Mouse (Mus musculus) forebrain, postnatal 0 days (tissue): Measurements from ENCODE around the gene Lrrc49. TPM values are rescaled to one million over a fixed set of nuclear protein-coding genes. Genes with fewer than 3 reads are reported as not detected.
A peak's percentile ranks its signal among the peaks of the same experiment; 100 is the strongest.

Experiments
- ATAC-seq: fragments of 200-750 bp; cut with Nextera tagmentation; 2 replicates; pipeline ENCODE4 v1.8.0; 2017; ENCODE audit warnings: mild to moderate bottlenecking, moderate library complexity
- DNase-seq: peaks from one replicate; pipeline ENCODE4 v3.0.0-alpha.2; 2015
- H3K27ac ChIP-seq: fragments of 300-500 bp; sonication (generic); 2 replicates; pipeline ENCODE4 v1.5.1; 2014; ENCODE audit warnings: low read depth, mild to moderate bottlenecking, antibody characterized with exemption, low read length, moderate library complexity, mixed read lengths
- H3K27me3 ChIP-seq: fragments of 300-500 bp; sonication (generic); 2 replicates; pipeline ENCODE4 v1.6.1; 2014; ENCODE audit warnings: mild to moderate bottlenecking, low read length, mixed read lengths; ENCODE audit not compliant: insufficient read depth
- H3K36me3 ChIP-seq: fragments of 300-500 bp; sonication (generic); 2 replicates; pipeline ENCODE4 v1.6.1; 2014; ENCODE audit warnings: mild to moderate bottlenecking, moderate library complexity; ENCODE audit not compliant: insufficient read depth
- H3K4me1 ChIP-seq: fragments of 300-500 bp; sonication (generic); 2 replicates; pipeline ENCODE4 v1.6.1; 2014; ENCODE audit warnings: antibody characterized with exemption; ENCODE audit not compliant: insufficient read depth
- H3K4me2 ChIP-seq: fragments of 300-500 bp; sonication (generic); 2 replicates; pipeline ENCODE4 v1.6.1; 2014; ENCODE audit warnings: low read depth, mild to moderate bottlenecking, moderate library complexity
- H3K4me3 ChIP-seq: fragments of 300-500 bp; sonication (generic); 2 replicates; pipeline ENCODE4 v1.5.1; 2014; ENCODE audit warnings: low read depth, low read length, mixed read lengths
- H3K9ac ChIP-seq: fragments of 300-500 bp; sonication (generic); 2 replicates; pipeline ENCODE4 v1.6.1; 2014; ENCODE audit warnings: mild to moderate bottlenecking
- H3K9me3 ChIP-seq: fragments of 300-500 bp; sonication (generic); 2 replicates; pipeline ENCODE4 v1.6.1; 2016; ENCODE audit warnings: low read length
- CTCF ChIP-seq: sonication (generic); IDR thresholded peaks from 2 replicates; pipeline ENCODE4 v1.5.1; 2016; ENCODE audit warnings: antibody characterized with exemption, control low read depth, low read depth
- WGBS: fragments of 180-500 bp; shearing (Covaris S2); extraction: QIAGEN DNeasy Blood & Tissue Kit; methylation state at CpG from one replicate; pipeline ENCODE4 v1.1.7; 2014; 5-methylcytosine and 5-hydroxymethylcytosine counted together
- polyA plus RNA-seq: library from polyadenylated mRNA; unstranded; fragments of >200 nt; fragmentation: Nextera tagmentation; extraction: Ambion mirVana; gene quantifications from 2 replicates; pipeline ENCODE4 v1.2.1, GENCODE M21; 2015
- total RNA-seq: library from RNA; depleted of rRNA; stranded (reverse); fragments of >200 nt; gene quantifications from 2 replicates; pipeline ENCODE4 v1.2.3, GENCODE M21; 2014

The Lrrc49 gene
- total and polyA plus RNA-seq, 2 experiments from 2014 or later: 69.6 to 85.6 TPM

DNA sequence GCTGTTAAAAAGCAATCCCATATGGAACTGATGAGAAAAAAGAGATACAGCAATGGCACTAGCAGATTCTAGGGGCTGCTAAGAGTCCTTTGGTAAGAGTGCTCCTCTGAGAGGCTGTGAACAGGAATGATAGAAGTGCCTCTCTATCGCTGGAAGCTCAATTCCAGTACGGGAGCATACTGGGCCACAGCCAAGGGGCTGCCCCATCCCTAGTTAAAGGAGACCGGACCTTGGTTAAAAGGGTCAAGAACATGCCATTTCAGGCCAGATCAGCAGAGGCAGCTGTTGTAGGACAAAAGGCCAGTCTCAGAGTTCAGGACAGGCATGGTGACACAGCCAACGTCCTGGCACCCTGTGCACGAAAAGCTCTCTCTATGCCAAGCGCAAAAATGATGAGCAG is 26.2 kb upstream of the Lrrc49 start:
- Histone ChIP-seq H3K9me3 (no peaks in the 10 kb centered on the region), H3K27me3 (no peaks in the 10 kb centered on the region), H3K4me2 (peak overlapping the region; percentile 92), H3K9ac (peak overlapping the region; percentile 94), H3K36me3 (no peaks in the 10 kb centered on the region), H3K27ac (no peak overlapping the region), H3K4me3 (peak overlapping the region; percentile 59; the same call in 1 of the 2 replicates), H3K4me1 (peaks cover 12% of the 10 kb centered on the region; the same call in 1 of the 2 replicates)
- ATAC-seq: no peak
- 69% methylated on average over 6 of the region's 6 CpGs for WGBS
- DNase-seq: no peak
- no peak for TF ChIP-seq CTCF

DNA sequence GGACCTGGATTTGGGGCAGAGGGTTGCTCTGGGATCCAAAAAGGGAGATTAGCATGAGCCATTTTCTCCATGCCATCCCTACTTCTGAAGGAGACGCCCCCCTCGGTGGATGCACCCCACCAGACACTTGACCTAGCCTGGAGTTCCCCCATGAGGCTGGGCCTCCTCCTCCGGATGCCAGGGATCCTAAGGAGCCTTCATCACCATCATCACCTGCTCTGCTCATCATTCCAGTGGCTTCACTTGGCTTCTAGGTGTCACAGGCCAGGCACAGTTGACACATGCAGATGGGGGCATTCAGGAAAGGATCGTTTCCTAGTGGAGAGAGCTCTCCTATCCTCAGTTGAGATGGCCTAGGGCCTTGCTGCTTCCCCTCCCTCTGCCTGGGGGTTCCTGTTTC is 25.7 kb upstream of the Lrrc49 start:
- H3K4me1 ChIP-seq: peaks cover 12% of the 10 kb centered on the region; the same call in 1 of the 2 replicates
- no peaks in the 10 kb centered on the region for H3K36me3 ChIP-seq
- DNase-seq (no peak), ATAC-seq (no peak)
- H3K4me2 ChIP-seq: peak overlapping the region; percentile 92
- no peaks in the 10 kb centered on the region for H3K9me3 ChIP-seq
- H3K9ac ChIP-seq: peak overlapping the region; percentile 94
- WGBS: 50% methylated on average over 4 of the region's 4 CpGs
- peak overlapping the region; percentile 59 for H3K4me3 ChIP-seq
- TF ChIP-seq CTCF: no peak
- peak overlapping the region; percentile 73 for H3K27ac ChIP-seq
- H3K27me3 ChIP-seq: no peaks in the 10 kb centered on the region

DNA sequence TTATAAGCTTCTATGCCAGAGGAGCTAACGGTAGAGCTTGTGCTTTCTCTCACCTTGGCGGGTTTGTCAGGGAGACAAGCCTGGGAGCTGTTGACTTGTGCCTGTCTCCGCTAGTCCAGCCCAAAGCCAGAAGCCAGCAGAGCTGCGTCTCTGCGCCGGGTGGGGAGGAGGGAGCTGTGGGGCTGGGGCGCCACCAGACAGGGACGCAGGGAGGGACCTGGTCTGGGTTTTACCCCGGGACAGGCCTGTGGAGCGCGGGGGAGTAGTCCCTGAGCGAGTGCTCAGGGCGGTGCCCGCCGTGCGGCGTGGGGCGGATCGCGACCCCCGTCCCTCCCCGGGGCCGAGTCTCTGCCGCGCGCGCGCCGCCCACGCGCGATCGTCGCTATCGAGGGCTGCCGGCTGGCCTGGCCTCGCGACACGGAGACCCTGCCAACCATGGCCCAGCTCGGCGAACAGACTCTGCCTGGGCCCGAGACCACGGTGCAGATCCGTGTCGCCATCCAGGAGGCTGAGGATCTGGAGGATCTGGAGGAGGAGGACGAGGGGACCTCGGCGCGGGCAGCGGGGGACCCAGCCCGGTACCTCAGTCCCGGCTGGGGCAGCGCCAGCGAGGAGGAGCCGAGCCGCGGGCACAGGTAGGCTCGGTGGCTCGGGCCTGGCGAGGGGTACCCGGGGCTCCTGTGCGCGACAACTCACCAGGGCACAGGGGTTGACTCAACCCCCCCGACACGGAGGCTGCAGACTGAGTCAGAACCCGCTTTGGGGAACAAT is 25.0 kb upstream of the Lrrc49 start, which contains the start of gene Larp6:
Gene Larp6, plus strand, starts transcription at position 219 of the 771 bp plus-strand sequence.
- Histone ChIP-seq H3K27me3 (no peaks in the 10 kb centered on the region), H3K4me1 (peaks cover 12% of the 10 kb centered on the region; the same call in 1 of the 2 replicates), H3K27ac (peak within 1 kb of the TSS; percentile 73), H3K9ac (peak within 1 kb of the TSS; percentile 94), H3K9me3 (no peaks in the 10 kb centered on the region), H3K36me3 (no peaks in the 10 kb centered on the region), H3K4me3 (peak within 1 kb of the TSS; percentile 59), H3K4me2 (peak within 1 kb of the TSS; percentile 92)
- TF ChIP-seq CTCF: no peak
- ATAC-seq: peak; percentile 83
- DNase-seq: peak; percentile 58
- 2% methylated on average over 65 of the region's 66 CpGs for WGBS

DNA sequence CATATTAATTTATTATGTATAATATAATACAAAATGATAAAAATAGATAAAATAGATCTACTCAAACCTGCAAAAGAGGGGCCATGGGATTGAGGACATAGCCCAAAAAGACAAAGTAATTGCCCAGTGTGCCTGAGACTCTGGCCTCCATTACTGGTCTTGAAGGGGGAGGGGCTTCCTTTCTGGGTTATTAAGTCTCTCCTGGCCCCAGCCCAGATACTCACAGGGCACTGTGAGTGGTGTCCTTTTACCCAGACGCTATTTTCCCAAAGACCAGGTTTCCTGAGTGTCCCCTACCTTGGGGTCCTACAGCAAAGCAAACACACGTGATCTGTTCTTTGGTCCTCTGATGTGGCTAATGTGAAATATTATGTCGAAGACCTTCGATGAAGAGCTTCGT is 24.1 kb upstream of the Lrrc49 start:
- 80% methylated on average over 5 of the region's 5 CpGs for WGBS
- peaks cover 12% of the 10 kb centered on the region; the same call in 1 of the 2 replicates for H3K4me1 ChIP-seq
- no peak overlapping the region for H3K27ac ChIP-seq
- ATAC-seq (no peak), DNase-seq (no peak)
- no peak for TF ChIP-seq CTCF
- no peak overlapping the region for H3K4me3 ChIP-seq
- H3K9ac ChIP-seq: no peak overlapping the region
- H3K4me2 ChIP-seq: peak overlapping the region; percentile 92; the same call in 1 of the 2 replicates
- no peaks in the 10 kb centered on the region for H3K9me3 ChIP-seq
- H3K27me3 ChIP-seq: no peaks in the 10 kb centered on the region
- no peaks in the 10 kb centered on the region for H3K36me3 ChIP-seq

DNA sequence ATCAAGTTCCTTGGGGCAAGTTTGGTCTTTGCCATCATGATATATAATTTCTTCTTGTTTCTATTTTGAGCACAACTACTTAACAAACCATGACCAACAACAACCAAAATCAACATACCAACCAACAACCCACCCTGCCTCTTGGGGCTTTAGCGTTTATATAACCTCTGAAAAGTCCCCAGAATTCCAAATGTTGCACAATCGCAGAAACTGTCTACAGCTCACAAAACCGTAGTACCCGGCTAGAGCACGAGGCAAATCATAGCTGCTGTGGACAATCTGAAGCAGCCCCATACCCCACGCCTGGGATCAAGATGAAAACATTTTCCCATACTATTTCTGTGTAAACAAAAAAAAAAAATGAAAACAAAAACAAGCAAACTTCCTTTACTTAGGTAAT is 21.8 kb upstream of the Lrrc49 start:
- no peak overlapping the region for H3K9ac ChIP-seq
- 0 out of 2 replicates have a peak, but pooled peaks cover 12% of the 10 kb centered on the region for H3K4me1 ChIP-seq
- 86% methylated on average over 6 of the region's 6 CpGs for WGBS
- TF ChIP-seq CTCF: no peak
- H3K27ac ChIP-seq: no peak overlapping the region
- H3K9me3 ChIP-seq: no peaks in the 10 kb centered on the region
- H3K4me2 ChIP-seq: no peak overlapping the region
- no peaks in the 10 kb centered on the region for H3K36me3 ChIP-seq
- no peak overlapping the region for H3K4me3 ChIP-seq
- ATAC-seq: no peak
- no peaks in the 10 kb centered on the region for H3K27me3 ChIP-seq
- no peak for DNase-seq

DNA sequence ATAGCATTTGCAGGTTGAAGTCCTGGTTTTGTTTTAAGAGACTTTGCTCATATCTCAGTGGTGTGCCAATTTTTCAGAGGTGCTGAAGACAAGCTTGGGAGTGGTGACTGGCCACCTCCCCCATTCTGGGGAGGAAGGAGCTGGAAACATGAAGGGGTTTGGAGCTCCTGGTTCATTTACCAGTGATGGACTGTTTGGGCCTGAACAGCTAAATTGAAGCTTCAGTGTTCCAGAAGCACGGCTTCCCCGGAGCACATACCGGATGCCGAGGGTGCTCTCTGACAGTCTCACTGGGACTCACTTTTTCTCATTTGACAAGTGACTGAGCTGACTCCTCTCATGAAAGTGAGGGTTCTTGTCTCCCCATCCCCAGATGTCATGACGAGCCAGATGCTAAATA is 20.6 kb upstream of the Lrrc49 start:
- ATAC-seq (no peak), DNase-seq (no peak)
- Histone ChIP-seq H3K27me3 (no peaks in the 10 kb centered on the region), H3K36me3 (no peaks in the 10 kb centered on the region), H3K4me3 (no peak overlapping the region), H3K9ac (no peak overlapping the region), H3K9me3 (no peaks in the 10 kb centered on the region), H3K27ac (no peak overlapping the region), H3K4me2 (no peak overlapping the region), H3K4me1 (0 out of 2 replicates have a peak, but pooled peaks cover 3% of the 10 kb centered on the region)
- TF ChIP-seq CTCF: no peak
- 83% methylated on average over 5 of the region's 5 CpGs for WGBS

DNA sequence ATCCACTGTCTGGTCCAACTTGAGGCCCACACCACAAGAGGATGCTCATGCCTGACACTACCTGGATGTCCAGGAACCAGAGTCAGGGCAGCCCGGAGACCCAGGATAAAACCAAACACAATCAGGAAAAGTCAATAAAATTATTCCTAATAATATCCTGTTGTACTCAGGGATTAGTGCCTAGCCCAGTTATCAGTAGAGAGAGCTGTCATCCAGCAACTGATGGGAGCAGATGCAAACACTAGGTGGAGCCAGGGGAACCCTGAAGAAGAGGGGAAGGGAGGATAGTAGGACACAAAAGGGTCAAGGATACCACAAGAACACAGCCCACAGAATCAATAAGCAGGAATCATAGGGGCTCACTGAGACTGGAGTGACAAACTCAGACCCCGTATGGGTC is 19.6 kb upstream of the Lrrc49 start:
- 96% methylated on average over 2 of the region's 2 CpGs for WGBS
- no peak overlapping the region for H3K4me3 ChIP-seq
- H3K9ac ChIP-seq: no peak overlapping the region
- no peak for DNase-seq
- no peak overlapping the region for H3K27ac ChIP-seq
- H3K4me2 ChIP-seq: no peak overlapping the region
- H3K9me3 ChIP-seq: no peaks in the 10 kb centered on the region
- H3K27me3 ChIP-seq: no peaks in the 10 kb centered on the region
- peak; percentile 28 for TF ChIP-seq CTCF
- no peaks in the 10 kb centered on the region for H3K36me3 ChIP-seq
- ATAC-seq: no peak
- no peaks in the 10 kb centered on the region for H3K4me1 ChIP-seq
